Mouse (Mus musculus): ENCODE measurements around the gene Mmp20.

Gene Mmp20

GRCm38 (mm10) chr9:7627931-7628330 lies at the start of gene Mmp20:
TSS of gene Mmp20 (plus strand) at chr9:7628231.
- no peak for DNase-seq

- DNase-seq = no peak
Observed at GRCm38 (mm10) chr9:7590063-7590462, 38.0 kb upstream of the Mmp20 start.

GRCm38 (mm10) chr9:7593272-7593812 lies 34.7 kb upstream of the Mmp20 start:
- no peak for DNase-seq

GRCm38 (mm10) chr9:7594816-7595540 lies 33.1 kb upstream of the Mmp20 start:
- peak; percentile 80 for DNase-seq

GRCm38 (mm10) chr9:7602982-7603742 lies 24.9 kb upstream of the Mmp20 start:
- peak; percentile 79 for DNase-seq

- DNase-seq = no peak
Observed at GRCm38 (mm10) chr9:7604005-7604404, 24.0 kb upstream of the Mmp20 start.

GRCm38 (mm10) chr9:7605638-7606037 lies 22.4 kb upstream of the Mmp20 start:
- DNase-seq = no peak

- no peak for DNase-seq
Observed at GRCm38 (mm10) chr9:7622582-7622981, 5.4 kb upstream of the Mmp20 start.

- no peak for DNase-seq
Observed at GRCm38 (mm10) chr9:7633936-7634335, 5.9 kb downstream of the Mmp20 start.

- no peak for DNase-seq
Observed at GRCm38 (mm10) chr9:7647901-7648300, 19.9 kb downstream of the Mmp20 start.

- DNase-seq = peak; percentile 48
Observed at GRCm38 (mm10) chr9:7650397-7651180, 22.6 kb downstream of the Mmp20 start.

- DNase-seq = no peak
Observed at GRCm38 (mm10) chr9:7652351-7653085, 24.5 kb downstream of the Mmp20 start.

GRCm38 (mm10) chr9:7657946-7658345 lies 29.9 kb downstream of the Mmp20 start:
- no peak for DNase-seq

GRCm38 (mm10) chr9:7659469-7660020 lies 31.5 kb downstream of the Mmp20 start:
- DNase-seq = no peak

GRCm38 (mm10) chr9:7661371-7661770 lies 33.3 kb downstream of the Mmp20 start:
- DNase-seq = no peak

- no peak for DNase-seq
Observed at GRCm38 (mm10) chr9:7669674-7670073, 41.6 kb downstream of the Mmp20 start.

- no peak for DNase-seq
Observed at GRCm38 (mm10) chr9:7672985-7673384, 45.0 kb downstream of the Mmp20 start.

GRCm38 (mm10) chr9:7678154-7678837 lies 50.3 kb downstream of the Mmp20 start:
- DNase-seq = no peak

- DNase-seq = peak; percentile 51
Observed at GRCm38 (mm10) chr9:7682081-7682618, 54.1 kb downstream of the Mmp20 start.

GRCm38 (mm10) chr9:7686024-7686423 lies 58.0 kb downstream of the Mmp20 start:
- DNase-seq = no peak

- no peak for DNase-seq
Observed at GRCm38 (mm10) chr9:7689799-7690198, 61.8 kb downstream of the Mmp20 start.
